Mouse (Mus musculus) neural tube, embryonic 15.5 days (tissue): ENCODE data around the gene Zfp93. TPM values are rescaled to one million over a fixed set of nuclear protein-coding genes. Genes with fewer than 3 reads are reported as not detected.

Experiments
- ATAC-seq: fragments of 200-750 bp; cut with Nextera tagmentation; 2 replicates; pipeline ENCODE4 v1.8.0; 2017; ENCODE audit warnings: mild to moderate bottlenecking, moderate TSS enrichment, moderate library complexity; ENCODE audit not compliant: low FRiP score
- H3K27ac ChIP-seq: fragments of 300-500 bp; sonication (generic); replicated peaks from 2 replicates; pipeline ENCODE4 v1.5.1; 2015; ENCODE audit warnings: mild to moderate bottlenecking, inconsistent platforms
- H3K27me3 ChIP-seq: fragments of 300-500 bp; sonication (generic); replicated peaks from 2 replicates; pipeline ENCODE4 v1.6.1; 2015; ENCODE audit warnings: inconsistent platforms
- H3K36me3 ChIP-seq: fragments of 300-500 bp; sonication (generic); 2 replicates; pipeline ENCODE4 v1.6.1; 2015; ENCODE audit warnings: inconsistent platforms
- H3K4me1 ChIP-seq: fragments of 300-500 bp; sonication (generic); 2 replicates; pipeline ENCODE4 v1.6.1; 2015; ENCODE audit warnings: inconsistent platforms
- H3K4me2 ChIP-seq: fragments of 300-500 bp; sonication (generic); 2 replicates; pipeline ENCODE4 v1.6.1; 2015; ENCODE audit warnings: inconsistent platforms, mild to moderate bottlenecking, moderate library complexity
- H3K4me3 ChIP-seq: fragments of 300-500 bp; sonication (generic); replicated peaks from 2 replicates; pipeline ENCODE4 v1.5.1; 2015; ENCODE audit warnings: mild to moderate bottlenecking, inconsistent platforms
- H3K9ac ChIP-seq: fragments of 300-500 bp; sonication (generic); replicated peaks from 2 replicates; pipeline ENCODE4 v1.6.1; 2015; ENCODE audit warnings: mild to moderate bottlenecking, inconsistent platforms
- H3K9me3 ChIP-seq: fragments of 300-500 bp; sonication (generic); replicated peaks from 2 replicates; pipeline ENCODE4 v1.6.1; 2016; ENCODE audit warnings: inconsistent platforms
- WGBS: fragments of 180-500 bp; shearing (Covaris S2); methylation state at CpG from one replicate; pipeline ENCODE4 v1.1.7; 2015; ENCODE audit warnings: mixed read lengths; 5-methylcytosine and 5-hydroxymethylcytosine counted together
- polyA plus RNA-seq: library from polyadenylated mRNA; unstranded; fragments of >200 nt; fragmentation: Nextera tagmentation; extraction: Ambion mirVana; gene quantifications from 2 replicates; pipeline ENCODE4 v1.2.1, GENCODE M21; 2015

Gene Zfp93
- polyA plus RNA-seq, 1 experiment from 2014 or later: 6.3 TPM

DNA sequence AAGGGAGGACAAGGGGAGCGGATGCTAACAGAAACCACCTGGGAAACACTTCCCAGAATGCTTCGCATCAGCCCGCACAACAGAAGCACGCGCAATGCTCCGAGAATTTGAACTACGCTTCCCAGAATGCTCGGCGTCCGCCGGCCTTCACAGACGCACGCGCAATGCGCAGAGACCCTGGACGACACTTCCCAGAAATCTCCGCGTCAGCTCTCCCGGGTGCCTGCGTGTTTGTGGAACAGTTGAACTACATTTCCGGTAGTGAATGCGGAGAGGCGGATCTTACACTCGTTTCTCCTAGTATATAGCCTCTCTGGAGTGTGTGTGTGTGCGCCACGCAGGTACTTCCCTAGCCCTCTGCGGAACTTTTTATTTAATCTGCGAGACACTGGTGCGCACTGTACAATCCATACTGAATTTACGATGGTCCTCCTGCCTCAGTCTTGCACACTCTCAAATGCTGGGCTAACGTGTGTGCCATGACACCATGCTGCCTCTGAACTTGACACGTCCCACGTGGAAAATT, 46.4 kb downstream of the Zfp93 start, which contains the start of gene Zfp94:
Zfp94 (minus strand) TSS at position 100 of the 526 bp plus-strand sequence.
- peaks cover 14% of the 10 kb centered on the region for H3K36me3 ChIP-seq
- peaks cover 9% of the 10 kb centered on the region for H3K4me1 ChIP-seq
- H3K27me3 ChIP-seq: peaks cover 10% of the 10 kb centered on the region; the same call in 1 of the 2 replicates
- H3K9me3 ChIP-seq: no peaks in the 10 kb centered on the region
- peak within 1 kb of the TSS; percentile 76 for H3K9ac ChIP-seq
- WGBS: under 1% methylated on average over 33 of the region's 33 CpGs
- peak within 1 kb of the TSS; percentile 61 for H3K4me3 ChIP-seq
- peak within 1 kb of the TSS; percentile 86 for H3K27ac ChIP-seq
- ATAC-seq: peak; percentile 95
- peak within 1 kb of the TSS; percentile 80 for H3K4me2 ChIP-seq

DNA sequence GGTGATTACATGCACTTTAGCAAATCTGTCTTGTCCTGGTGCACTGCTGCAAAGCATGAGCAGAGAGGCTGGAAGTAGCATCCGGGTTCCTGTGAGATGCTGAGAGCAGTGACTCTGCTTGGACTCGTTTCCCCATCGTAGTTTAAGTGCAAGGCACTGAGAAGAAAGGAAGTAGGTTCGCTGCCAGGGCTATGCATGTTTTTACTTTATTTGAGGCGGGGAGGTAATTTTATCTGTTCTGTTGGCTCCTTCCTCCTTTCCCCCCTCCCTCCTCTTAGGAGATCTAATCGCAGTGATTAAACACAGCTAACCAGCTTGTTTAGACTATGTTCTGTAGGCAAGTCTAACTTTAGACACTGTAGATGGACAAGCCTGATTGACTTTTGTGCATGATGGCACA, 48.7 kb downstream of the Zfp93 start:
- WGBS: 71% methylated on average over 6 of the region's 6 CpGs
- H3K4me2 ChIP-seq: no peak overlapping the region
- no peak overlapping the region for H3K9ac ChIP-seq
- H3K4me1 ChIP-seq: peaks cover 9% of the 10 kb centered on the region
- no peak overlapping the region for H3K4me3 ChIP-seq
- no peak overlapping the region for H3K27ac ChIP-seq
- H3K9me3 ChIP-seq: 0 out of 2 replicates have a peak, but pooled peaks cover 3% of the 10 kb centered on the region
- H3K27me3 ChIP-seq: peaks cover 10% of the 10 kb centered on the region; the same call in 1 of the 2 replicates
- no peak for ATAC-seq
- peaks cover 3% of the 10 kb centered on the region for H3K36me3 ChIP-seq

DNA sequence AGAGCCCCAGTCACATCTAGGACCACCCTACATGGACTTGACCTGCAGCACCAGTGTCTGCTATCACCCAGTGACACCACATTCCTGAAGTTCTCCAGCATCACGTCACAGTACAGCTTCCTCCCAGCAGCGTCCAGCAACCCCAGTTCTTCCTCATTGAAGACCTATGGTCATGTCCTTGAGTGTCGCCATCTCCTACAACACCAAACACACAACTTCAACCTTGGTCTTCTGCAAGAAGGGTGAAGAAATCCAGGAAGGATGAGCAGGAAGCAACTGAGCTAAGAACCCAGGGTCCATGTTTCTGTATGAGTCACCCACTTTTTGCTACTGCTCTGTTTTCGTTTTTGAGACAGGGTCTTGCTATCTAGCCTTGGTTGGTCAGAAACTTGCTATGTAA, 52.4 kb downstream of the Zfp93 start:
- no peak overlapping the region for H3K4me3 ChIP-seq
- H3K27me3 ChIP-seq: peaks cover 10% of the 10 kb centered on the region; the same call in 1 of the 2 replicates
- no peak overlapping the region for H3K27ac ChIP-seq
- H3K9ac ChIP-seq: no peak overlapping the region
- H3K4me1 ChIP-seq: peaks cover 12% of the 10 kb centered on the region
- WGBS: 82% methylated on average over 4 of the region's 4 CpGs
- 0 out of 2 replicates have a peak, but pooled peaks cover 8% of the 10 kb centered on the region for H3K9me3 ChIP-seq
- ATAC-seq: no peak
- no peaks in the 10 kb centered on the region for H3K36me3 ChIP-seq
- H3K4me2 ChIP-seq: no peak overlapping the region

DNA sequence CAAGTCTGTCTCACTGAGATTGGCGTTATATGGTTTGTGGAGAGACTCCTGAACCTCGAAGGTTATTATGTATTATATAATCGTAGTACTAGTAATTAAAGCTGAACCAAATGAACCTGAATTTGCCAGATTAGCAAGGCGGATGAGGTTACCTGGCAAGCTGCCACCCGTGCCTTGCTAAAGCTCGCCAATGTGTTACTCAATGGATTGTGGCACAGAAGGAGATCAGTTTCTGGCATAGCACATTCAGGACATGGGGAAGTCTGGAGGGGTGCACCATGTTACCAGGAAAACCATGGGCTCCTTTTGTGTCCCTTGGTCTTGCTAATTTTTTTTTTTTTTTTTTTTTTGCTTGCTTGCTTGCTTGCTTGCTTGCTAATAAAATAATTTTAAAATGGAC, 55.0 kb downstream of the Zfp93 start:
- H3K4me2 ChIP-seq: peak overlapping the region; percentile 60
- H3K4me3 ChIP-seq: no peak overlapping the region; the same call in 1 of the 2 replicates
- ATAC-seq: no peak
- H3K4me1 ChIP-seq: peaks cover 12% of the 10 kb centered on the region
- no peak overlapping the region for H3K9ac ChIP-seq
- WGBS: 70% methylated on average over 6 of the region's 6 CpGs
- H3K27me3 ChIP-seq: 0 out of 2 replicates have a peak, but pooled peaks cover 5% of the 10 kb centered on the region
- no peaks in the 10 kb centered on the region for H3K36me3 ChIP-seq
- H3K9me3 ChIP-seq: 0 out of 2 replicates have a peak, but pooled peaks cover 8% of the 10 kb centered on the region
- H3K27ac ChIP-seq: no peak overlapping the region; the same call in 1 of the 2 replicates

DNA sequence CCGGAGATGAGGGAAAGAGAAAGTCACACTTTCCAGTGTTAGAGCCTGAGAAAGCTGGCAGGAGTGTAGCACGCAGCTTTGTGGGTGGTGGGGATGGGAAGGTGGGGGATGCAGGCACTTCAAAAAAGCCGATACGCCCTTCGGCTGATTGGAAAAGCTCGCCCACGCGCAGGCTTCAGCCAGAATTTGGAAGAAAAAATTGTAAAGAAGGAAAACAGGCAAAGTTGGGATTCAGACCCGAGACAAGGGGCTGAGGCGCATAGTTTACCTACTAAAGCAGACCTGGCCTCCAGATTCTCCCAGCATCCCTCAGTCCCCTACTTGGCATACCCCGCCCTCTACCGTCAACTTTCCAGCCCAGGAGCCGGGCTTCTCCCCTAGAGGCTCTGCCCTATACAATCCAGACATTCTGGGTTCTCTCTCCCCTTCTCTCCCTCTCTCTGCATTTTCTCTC, 55.5 kb downstream of the Zfp93 start:
- peak overlapping the region; percentile 32 for H3K4me3 ChIP-seq
- peak; percentile 79 for ATAC-seq
- peak overlapping the region; percentile 60 for H3K4me2 ChIP-seq
- 0 out of 2 replicates have a peak, but pooled peaks cover 3% of the 10 kb centered on the region for H3K27me3 ChIP-seq
- H3K9ac ChIP-seq: peak overlapping the region; percentile 34
- H3K36me3 ChIP-seq: no peaks in the 10 kb centered on the region
- H3K4me1 ChIP-seq: peaks cover 12% of the 10 kb centered on the region
- 0 out of 2 replicates have a peak, but pooled peaks cover 8% of the 10 kb centered on the region for H3K9me3 ChIP-seq
- peak overlapping the region; percentile 58 for H3K27ac ChIP-seq
- WGBS: 10% methylated on average over 13 of the region's 13 CpGs

DNA sequence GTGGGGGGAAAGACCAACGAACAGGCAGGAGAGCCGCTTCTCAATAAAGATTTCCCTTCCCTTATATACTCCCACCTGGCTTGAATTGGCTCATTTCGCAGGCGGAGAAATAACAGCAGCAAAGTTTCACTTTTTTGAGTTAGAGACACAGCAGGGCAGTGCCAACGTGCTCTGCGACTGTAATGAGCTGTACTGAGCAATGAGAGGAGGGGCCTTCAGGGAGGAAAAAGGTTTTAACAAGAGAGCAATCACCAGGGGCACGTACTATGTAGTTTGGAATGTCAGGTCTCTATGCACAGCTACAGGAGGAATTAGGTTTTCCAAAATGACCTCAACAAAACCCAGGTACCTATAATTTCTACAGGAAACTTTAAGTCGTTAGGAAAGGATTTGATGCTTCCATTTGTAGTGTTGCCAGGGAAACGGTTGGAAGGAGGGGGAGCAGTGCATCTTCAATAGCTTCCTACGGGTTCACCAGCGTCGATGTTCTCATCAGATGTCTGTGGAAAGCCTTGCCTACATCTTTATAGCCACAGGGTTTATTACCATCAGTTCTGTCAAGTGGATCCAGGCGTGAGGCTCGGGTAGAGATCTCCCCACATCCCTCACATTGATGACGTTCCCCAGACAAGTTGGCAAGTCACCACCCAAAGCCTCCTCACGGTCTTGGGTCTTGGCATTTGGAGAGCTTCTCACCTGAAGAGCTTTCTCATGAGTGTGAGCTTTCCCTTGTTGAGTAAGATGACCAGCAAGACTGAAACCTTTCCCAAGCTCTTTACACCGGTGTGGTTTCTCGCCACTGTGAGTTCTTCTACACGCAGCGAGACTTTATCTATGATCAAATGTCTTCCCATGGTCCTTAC, 56.3 kb downstream of the Zfp93 start:
- WGBS: 35% methylated on average over 20 of the region's 20 CpGs
- Histone ChIP-seq H3K9me3 (0 out of 2 replicates have a peak, but pooled peaks cover 8% of the 10 kb centered on the region), H3K4me3 (peak overlapping the region; percentile 32), H3K27me3 (no peaks in the 10 kb centered on the region), H3K27ac (peak overlapping the region; percentile 58; the same call in 1 of the 2 replicates), H3K9ac (peak overlapping the region; percentile 34; the same call in 1 of the 2 replicates), H3K4me1 (peaks cover 12% of the 10 kb centered on the region), H3K36me3 (no peaks in the 10 kb centered on the region), H3K4me2 (peak overlapping the region; percentile 60)
- ATAC-seq: peak; percentile 67; the same call in 1 of the 2 replicates

Other genes with a start within 250 kb of the Zfp93 start
- gene Vmn1r183, start 217.2 kb upstream of the Zfp93 start, polyA plus RNA-seq: not detected in 2 replicates
- 31.6 and 33.4 TPM in 2 replicates for gene Zfp180, start 188.5 kb upstream of the Zfp93 start, polyA plus RNA-seq
- gene Zfp112, start 158.1 kb upstream of the Zfp93 start, polyA plus RNA-seq: 10.4 and 12.2 TPM in 2 replicates
- gene Zfp235, start 136.3 kb upstream of the Zfp93 start, polyA plus RNA-seq: 24.4 and 24.7 TPM in 2 replicates
- 5.3 and 6.2 TPM in 2 replicates for gene Zfp114, start 95.4 kb upstream of the Zfp93 start, polyA plus RNA-seq
- gene Zfp111, start 59.0 kb upstream of the Zfp93 start, polyA plus RNA-seq: 5.1 and 5.9 TPM in 2 replicates
- 4.4 and 4.5 TPM in 2 replicates for gene Zfp109, start 32.9 kb upstream of the Zfp93 start, polyA plus RNA-seq
- gene Zfp108, start 15.6 kb upstream of the Zfp93 start, polyA plus RNA-seq: 6.0 and 6.9 TPM in 2 replicates
- 42.0 and 44.7 TPM in 2 replicates for gene Zfp61, start 30.8 kb downstream of the Zfp93 start, polyA plus RNA-seq
- gene Zfp94, start 46.2 kb downstream of the Zfp93 start, polyA plus RNA-seq: 20.0 and 20.2 TPM in 2 replicates
- gene Tescl, start 63.5 kb downstream of the Zfp93 start, polyA plus RNA-seq: 0.24 and 0.29 TPM in 2 replicates
- 0.06 TPM in 1 of 2 replicates, not detected in the other for gene Lypd5, start 78.8 kb downstream of the Zfp93 start, polyA plus RNA-seq
- gene Kcnn4, start 99.8 kb downstream of the Zfp93 start, polyA plus RNA-seq: 3.0 and 11.2 TPM in 2 replicates
- 34.4 and 38.3 TPM in 2 replicates for gene Smg9, start 129.2 kb downstream of the Zfp93 start, polyA plus RNA-seq
- not detected in 2 replicates for gene Irgc1, start 181.9 kb downstream of the Zfp93 start, polyA plus RNA-seq
- gene Plaur, start 192.1 kb downstream of the Zfp93 start, polyA plus RNA-seq: 1.7 and 4.6 TPM in 2 replicates
- gene Cadm4, start 211.6 kb downstream of the Zfp93 start, polyA plus RNA-seq: 67.2 and 90.6 TPM in 2 replicates
- gene Zfp428, start 236.6 kb downstream of the Zfp93 start, polyA plus RNA-seq: 215 and 282 TPM in 2 replicates
- 0.98 and 1.2 TPM in 2 replicates for gene AC161166.1, start 242.0 kb downstream of the Zfp93 start, polyA plus RNA-seq